Mouse (Mus musculus): ENCODE results near the gene Obp2b. TPM values are rescaled to one million over a fixed set of nuclear protein-coding genes. Genes with fewer than 3 reads are reported as not detected.
"Not testable (repeated sequence)": the region's sequence is repeated elsewhere in the genome, so short reads cannot be mapped to it uniquely, and the experiment has no call there.

The Obp2b gene
- not detected in 2 replicates for total RNA-seq (2017)

GRCm38 (mm10) chr2:25736709-25737108, at the start of gene Obp2b:
Gene Obp2b (plus strand): TSS chr2:25737009.
- not testable (repeated sequence) for ATAC-seq (replicated peaks in 1 of 2; ENCODE audit: insufficient read depth in 1 of 2, low FRiP score in 2 of 2, low TSS enrichment in 1 of 2, low read depth in 1 of 2, poor library complexity in 2 of 2, severe bottlenecking in 2 of 2)

GRCm38 (mm10) chr2:25694605-25695004, 42.2 kb upstream of the Obp2b start:
- ATAC-seq (replicated peaks in 1 of 2; ENCODE audit: insufficient read depth in 1 of 2, low FRiP score in 2 of 2, low TSS enrichment in 1 of 2, low read depth in 1 of 2, poor library complexity in 2 of 2, severe bottlenecking in 2 of 2): peak in 1 of 2 experiments; percentile 56; a peak in 2 of 4 replicates

GRCm38 (mm10) chr2:25696951-25697350, 39.9 kb upstream of the Obp2b start:
- ATAC-seq (replicated peaks in 1 of 2; ENCODE audit: insufficient read depth in 1 of 2, low FRiP score in 2 of 2, low TSS enrichment in 1 of 2, low read depth in 1 of 2, poor library complexity in 2 of 2, severe bottlenecking in 2 of 2): no peak

- ATAC-seq (replicated peaks in 1 of 2; ENCODE audit: insufficient read depth in 1 of 2, low FRiP score in 2 of 2, low TSS enrichment in 1 of 2, low read depth in 1 of 2, poor library complexity in 2 of 2, severe bottlenecking in 2 of 2): no peak
These were observed 38.1 kb upstream of the Obp2b start for GRCm38 (mm10) chr2:25698696-25699095.

- not testable (repeated sequence) for ATAC-seq (replicated peaks in 1 of 2; ENCODE audit: insufficient read depth in 1 of 2, low FRiP score in 2 of 2, low TSS enrichment in 1 of 2, low read depth in 1 of 2, poor library complexity in 2 of 2, severe bottlenecking in 2 of 2)
These were observed 37.1 kb upstream of the Obp2b start, which contains the start of gene Obp2a for GRCm38 (mm10) chr2:25699743-25700142. Gene Obp2a (plus strand): TSS chr2:25700043.

- no peak for ATAC-seq (replicated peaks in 1 of 2; ENCODE audit: insufficient read depth in 1 of 2, low FRiP score in 2 of 2, low TSS enrichment in 1 of 2, low read depth in 1 of 2, poor library complexity in 2 of 2, severe bottlenecking in 2 of 2)
These were observed 35.8 kb upstream of the Obp2b start for GRCm38 (mm10) chr2:25701001-25701400.

- ATAC-seq (replicated peaks in 1 of 2; ENCODE audit: insufficient read depth in 1 of 2, low FRiP score in 2 of 2, low TSS enrichment in 1 of 2, low read depth in 1 of 2, poor library complexity in 2 of 2, severe bottlenecking in 2 of 2): no peak
These were observed 33.1 kb upstream of the Obp2b start for GRCm38 (mm10) chr2:25703706-25704105.

GRCm38 (mm10) chr2:25706643-25707481, 29.9 kb upstream of the Obp2b start, which contains the start of gene Bmyc:
Gene Bmyc (plus strand): TSS chr2:25706739.
- ATAC-seq (replicated peaks in 1 of 2; ENCODE audit: insufficient read depth in 1 of 2, low FRiP score in 2 of 2, low TSS enrichment in 1 of 2, low read depth in 1 of 2, poor library complexity in 2 of 2, severe bottlenecking in 2 of 2): peak; percentile 72 to 85

GRCm38 (mm10) chr2:25708121-25708520, 28.7 kb upstream of the Obp2b start:
- ATAC-seq (replicated peaks in 1 of 2; ENCODE audit: insufficient read depth in 1 of 2, low FRiP score in 2 of 2, low TSS enrichment in 1 of 2, low read depth in 1 of 2, poor library complexity in 2 of 2, severe bottlenecking in 2 of 2): no peak

- not testable (repeated sequence) for ATAC-seq (replicated peaks in 1 of 2; ENCODE audit: insufficient read depth in 1 of 2, low FRiP score in 2 of 2, low TSS enrichment in 1 of 2, low read depth in 1 of 2, poor library complexity in 2 of 2, severe bottlenecking in 2 of 2)
These were observed 27.8 kb upstream of the Obp2b start for GRCm38 (mm10) chr2:25709056-25709455.

- not testable (repeated sequence) for ATAC-seq (replicated peaks in 1 of 2; ENCODE audit: insufficient read depth in 1 of 2, low FRiP score in 2 of 2, low TSS enrichment in 1 of 2, low read depth in 1 of 2, poor library complexity in 2 of 2, severe bottlenecking in 2 of 2)
These were observed 27.0 kb upstream of the Obp2b start for GRCm38 (mm10) chr2:25709791-25710190.

- ATAC-seq (replicated peaks in 1 of 2; ENCODE audit: insufficient read depth in 1 of 2, low FRiP score in 2 of 2, low TSS enrichment in 1 of 2, low read depth in 1 of 2, poor library complexity in 2 of 2, severe bottlenecking in 2 of 2): not testable (repeated sequence)
These were observed 25.2 kb upstream of the Obp2b start for GRCm38 (mm10) chr2:25711641-25712040.

- no peak for ATAC-seq (replicated peaks in 1 of 2; ENCODE audit: insufficient read depth in 1 of 2, low FRiP score in 2 of 2, low TSS enrichment in 1 of 2, low read depth in 1 of 2, poor library complexity in 2 of 2, severe bottlenecking in 2 of 2)
These were observed 19.6 kb upstream of the Obp2b start for GRCm38 (mm10) chr2:25717222-25717621.

- no peak for ATAC-seq (replicated peaks in 1 of 2; ENCODE audit: insufficient read depth in 1 of 2, low FRiP score in 2 of 2, low TSS enrichment in 1 of 2, low read depth in 1 of 2, poor library complexity in 2 of 2, severe bottlenecking in 2 of 2)
These were observed 3.4 kb upstream of the Obp2b start for GRCm38 (mm10) chr2:25733199-25733930.

- ATAC-seq (replicated peaks in 1 of 2; ENCODE audit: insufficient read depth in 1 of 2, low FRiP score in 2 of 2, low TSS enrichment in 1 of 2, low read depth in 1 of 2, poor library complexity in 2 of 2, severe bottlenecking in 2 of 2): no peak
These were observed 4.9 kb downstream of the Obp2b start for GRCm38 (mm10) chr2:25741671-25742070.

- ATAC-seq (replicated peaks in 1 of 2; ENCODE audit: insufficient read depth in 1 of 2, low FRiP score in 2 of 2, low TSS enrichment in 1 of 2, low read depth in 1 of 2, poor library complexity in 2 of 2, severe bottlenecking in 2 of 2): no peak
These were observed 17.4 kb downstream of the Obp2b start for GRCm38 (mm10) chr2:25754201-25754600.

GRCm38 (mm10) chr2:25758064-25758625, 21.3 kb downstream of the Obp2b start:
- ATAC-seq (replicated peaks in 1 of 2; ENCODE audit: insufficient read depth in 1 of 2, low FRiP score in 2 of 2, low TSS enrichment in 1 of 2, low read depth in 1 of 2, poor library complexity in 2 of 2, severe bottlenecking in 2 of 2): no peak

GRCm38 (mm10) chr2:25765269-25765668, 28.5 kb downstream of the Obp2b start, which contains the start of gene Lcn3:
Gene Lcn3 (plus strand): TSS chr2:25765569.
- ATAC-seq (replicated peaks in 1 of 2; ENCODE audit: insufficient read depth in 1 of 2, low FRiP score in 2 of 2, low TSS enrichment in 1 of 2, low read depth in 1 of 2, poor library complexity in 2 of 2, severe bottlenecking in 2 of 2): no peak
